Mouse (Mus musculus): Measurements from ENCODE around the gene Slc3a2. TPM values are rescaled to one million over a fixed set of nuclear protein-coding genes. Genes with fewer than 3 reads are reported as not detected.

Gene Slc3a2
- polyA plus RNA-seq, 1 experiment: 207 TPM

DNA sequence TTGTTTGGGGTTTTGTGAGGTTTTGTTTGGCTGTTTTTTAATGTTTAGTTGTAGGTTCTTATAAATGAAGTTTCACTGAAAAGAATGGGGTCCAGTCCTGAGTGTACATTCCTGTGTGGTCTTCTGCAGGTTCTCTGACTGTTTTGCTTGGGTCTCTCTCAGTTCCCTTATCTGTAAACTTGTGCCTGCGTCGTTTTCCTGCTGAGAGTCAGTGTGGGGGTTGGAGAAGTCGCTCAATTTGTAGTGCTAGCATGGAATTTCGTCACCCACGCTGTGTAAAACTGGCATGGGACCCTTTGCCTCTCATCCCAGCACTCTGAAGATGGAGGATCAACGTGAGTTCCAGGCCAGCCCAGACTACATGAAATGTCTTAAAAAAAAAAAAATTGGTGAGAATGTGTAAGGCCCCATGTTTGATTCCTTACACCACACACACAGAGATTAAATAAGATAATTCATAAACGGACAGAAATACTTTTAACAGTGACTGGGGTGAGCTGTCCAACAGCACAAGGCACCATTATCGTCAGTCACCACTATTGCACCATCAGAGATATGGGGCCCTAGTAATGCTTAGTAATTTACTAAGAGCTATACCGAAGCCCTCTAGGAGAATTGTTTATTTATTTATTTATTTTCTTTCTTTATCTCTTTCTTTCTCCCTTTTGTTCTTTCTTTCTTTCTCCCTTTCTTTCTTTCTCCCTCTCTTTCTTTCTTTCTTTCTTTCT lies 49.7 kb downstream of the Slc3a2 start:
- Histone ChIP-seq H3K79me3 (ENCODE audit: low read depth) (no peaks in the 10 kb centered on the region), H3K79me2 (ENCODE audit: control insufficient read depth, insufficient read depth) (no peaks in the 10 kb centered on the region), H3ac (ENCODE audit: control insufficient read depth, insufficient read length, low read depth) (no peak overlapping the region), H3K4me3 (ENCODE audit: insufficient read depth, poor library complexity, severe bottlenecking) (no peak overlapping the region), H3K27me3 (ENCODE audit: control insufficient read depth, insufficient read depth, insufficient read length) (peaks cover 32% of the 10 kb centered on the region), H3K36me3 (ENCODE audit: control insufficient read depth, insufficient read depth) (no peaks in the 10 kb centered on the region)
- TF ChIP-seq USF1 (IDR thresholded peaks at IDR 0.05; ENCODE audit: low read depth) (no peak), CEBPB (IDR thresholded peaks at IDR 0.05; ENCODE audit: low read depth) (no peak), MAX (IDR thresholded peaks at IDR 0.05) (no peak), MYOD1 (IDR thresholded peaks at IDR 0.05; ENCODE audit: control insufficient read depth, insufficient read length, low read depth) (no peak), MYOG (IDR thresholded peaks at IDR 0.05; ENCODE audit: control insufficient read depth, extremely low read depth, insufficient read length) (no peak), FOSL1 (IDR thresholded peaks at IDR 0.05; ENCODE audit: insufficient read depth, low read length, poor library complexity, severe bottlenecking) (no peak), CTCF (IDR thresholded peaks at IDR 0.05; ENCODE audit: control insufficient read depth, insufficient read depth, insufficient read length) (no peak)

DNA sequence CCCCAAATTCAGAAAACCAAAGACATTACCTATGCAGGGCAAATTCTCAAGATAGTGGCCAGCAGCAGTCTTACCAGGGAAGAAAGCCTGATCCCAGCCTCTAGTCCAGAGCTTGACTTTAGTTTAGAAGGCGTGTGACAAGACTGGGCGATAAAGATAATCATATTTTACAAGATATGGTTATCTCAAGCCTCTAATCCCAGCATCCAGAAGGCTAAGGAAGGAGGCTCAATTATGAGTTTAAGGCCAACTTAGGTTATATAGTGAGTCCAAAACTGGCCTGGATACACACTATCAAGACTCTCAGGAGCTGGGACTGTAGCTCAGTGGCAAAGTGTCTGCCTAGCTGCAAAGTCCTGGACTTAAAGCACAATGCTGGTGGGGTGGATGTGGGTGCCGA lies 50.3 kb downstream of the Slc3a2 start:
- no peaks in the 10 kb centered on the region for H3K36me3 ChIP-seq (ENCODE audit: control insufficient read depth, insufficient read depth)
- H3K79me3 ChIP-seq (ENCODE audit: low read depth): no peaks in the 10 kb centered on the region
- TF ChIP-seq FOSL1 (IDR thresholded peaks at IDR 0.05; ENCODE audit: insufficient read depth, low read length, poor library complexity, severe bottlenecking) (no peak), MYOD1 (IDR thresholded peaks at IDR 0.05; ENCODE audit: control insufficient read depth, insufficient read length, low read depth) (no peak), MYOG (IDR thresholded peaks at IDR 0.05; ENCODE audit: control insufficient read depth, extremely low read depth, insufficient read length) (no peak), MAX (IDR thresholded peaks at IDR 0.05) (no peak), USF1 (IDR thresholded peaks at IDR 0.05; ENCODE audit: low read depth) (no peak), CEBPB (IDR thresholded peaks at IDR 0.05; ENCODE audit: low read depth) (no peak), CTCF (IDR thresholded peaks at IDR 0.05; ENCODE audit: control insufficient read depth, insufficient read depth, insufficient read length) (no peak)
- H3K79me2 ChIP-seq (ENCODE audit: control insufficient read depth, insufficient read depth): no peaks in the 10 kb centered on the region
- no peak overlapping the region for H3K4me3 ChIP-seq (ENCODE audit: insufficient read depth, poor library complexity, severe bottlenecking)
- H3ac ChIP-seq (ENCODE audit: control insufficient read depth, insufficient read length, low read depth): no peak overlapping the region
- H3K27me3 ChIP-seq (ENCODE audit: control insufficient read depth, insufficient read depth, insufficient read length): peaks cover 26% of the 10 kb centered on the region

DNA sequence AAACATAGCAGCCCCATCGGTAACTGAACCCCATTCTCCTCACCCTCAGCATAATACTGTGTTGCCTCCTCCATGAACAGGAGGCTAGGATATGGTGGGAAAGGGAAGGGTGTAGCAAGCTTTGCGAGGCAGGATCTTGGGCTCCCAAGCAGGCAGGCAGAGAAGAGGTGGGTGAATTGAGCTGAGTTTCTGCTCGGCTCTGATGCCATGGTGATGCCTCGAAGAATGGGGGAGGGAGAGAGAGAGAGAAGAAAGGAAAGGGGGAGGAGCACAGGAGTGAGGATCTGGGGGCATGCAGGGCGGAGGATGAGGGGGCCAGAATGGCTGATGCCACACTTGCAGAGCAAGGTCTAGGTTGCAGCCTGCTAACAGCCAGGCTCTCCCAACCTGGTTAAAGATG lies 57.4 kb downstream of the Slc3a2 start:
- Histone ChIP-seq H3K27me3 (ENCODE audit: control insufficient read depth, insufficient read depth, insufficient read length) (peaks cover 44% of the 10 kb centered on the region), H3K79me3 (ENCODE audit: low read depth) (no peaks in the 10 kb centered on the region), H3K4me3 (ENCODE audit: insufficient read depth, poor library complexity, severe bottlenecking) (no peak overlapping the region), H3K79me2 (ENCODE audit: control insufficient read depth, insufficient read depth) (no peaks in the 10 kb centered on the region), H3K36me3 (ENCODE audit: control insufficient read depth, insufficient read depth) (no peaks in the 10 kb centered on the region), H3ac (ENCODE audit: control insufficient read depth, insufficient read length, low read depth) (no peak overlapping the region)
- TF ChIP-seq FOSL1 (IDR thresholded peaks at IDR 0.05; ENCODE audit: insufficient read depth, low read length, poor library complexity, severe bottlenecking) (no peak), CTCF (IDR thresholded peaks at IDR 0.05; ENCODE audit: control insufficient read depth, insufficient read depth, insufficient read length) (no peak), MYOG (IDR thresholded peaks at IDR 0.05; ENCODE audit: control insufficient read depth, extremely low read depth, insufficient read length) (no peak), MAX (IDR thresholded peaks at IDR 0.05) (no peak), CEBPB (IDR thresholded peaks at IDR 0.05; ENCODE audit: low read depth) (no peak), USF1 (IDR thresholded peaks at IDR 0.05; ENCODE audit: low read depth) (no peak), MYOD1 (IDR thresholded peaks at IDR 0.05; ENCODE audit: control insufficient read depth, insufficient read length, low read depth) (no peak)

DNA sequence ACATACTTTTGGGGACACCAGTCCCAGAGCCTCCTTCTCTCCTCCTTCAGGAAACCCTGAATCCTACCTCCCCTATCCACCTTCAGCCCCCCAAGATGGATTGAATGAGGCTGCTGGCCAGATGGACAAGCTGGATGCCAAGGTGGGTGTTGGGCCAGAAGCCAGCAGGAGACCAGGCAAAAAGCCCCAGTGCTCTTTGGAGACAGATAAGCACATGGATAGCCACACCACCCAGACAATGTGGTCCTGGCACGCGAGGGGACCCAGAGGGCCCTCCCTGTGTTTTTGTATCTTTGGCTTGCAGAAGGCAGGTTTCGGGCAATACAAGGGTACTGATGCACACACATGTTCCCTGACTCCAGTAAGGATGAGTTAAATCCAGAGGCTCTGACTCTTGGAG lies 58.3 kb downstream of the Slc3a2 start:
- Histone ChIP-seq H3K36me3 (ENCODE audit: control insufficient read depth, insufficient read depth) (no peaks in the 10 kb centered on the region), H3K27me3 (ENCODE audit: control insufficient read depth, insufficient read depth, insufficient read length) (peaks cover 45% of the 10 kb centered on the region), H3K79me2 (ENCODE audit: control insufficient read depth, insufficient read depth) (no peaks in the 10 kb centered on the region), H3K79me3 (ENCODE audit: low read depth) (no peaks in the 10 kb centered on the region), H3ac (ENCODE audit: control insufficient read depth, insufficient read length, low read depth) (no peak overlapping the region), H3K4me3 (ENCODE audit: insufficient read depth, poor library complexity, severe bottlenecking) (no peak overlapping the region)
- TF ChIP-seq FOSL1 (IDR thresholded peaks at IDR 0.05; ENCODE audit: insufficient read depth, low read length, poor library complexity, severe bottlenecking): no peak
- TF ChIP-seq MYOG (IDR thresholded peaks at IDR 0.05; ENCODE audit: control insufficient read depth, extremely low read depth, insufficient read length): no peak

DNA sequence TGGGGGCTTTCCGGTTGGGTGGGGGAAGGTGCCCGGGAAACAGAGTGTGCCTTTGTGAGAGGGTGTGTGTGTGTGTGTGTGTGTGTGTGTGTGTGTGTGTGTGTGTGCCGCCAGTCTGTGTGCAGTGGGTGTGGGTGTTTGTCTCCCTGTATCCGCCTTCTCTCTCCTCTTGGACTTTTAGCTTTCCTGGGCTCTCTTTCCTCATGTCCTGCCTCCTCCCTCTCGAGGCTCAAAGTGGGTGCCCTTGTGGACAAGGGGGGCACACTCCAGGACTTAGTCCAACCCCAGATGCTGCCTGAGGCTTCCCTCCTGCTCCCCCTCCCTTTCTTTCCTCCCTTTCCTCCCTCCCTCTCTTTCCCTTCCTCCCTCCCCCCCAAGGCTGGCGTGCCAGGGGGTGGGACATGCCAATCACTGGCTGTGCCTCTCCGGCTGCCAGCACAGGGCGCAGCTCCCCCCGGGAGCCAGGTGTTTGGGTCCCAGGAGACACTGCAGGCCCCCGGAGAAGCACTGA lies 59.2 kb downstream of the Slc3a2 start:
- TF ChIP-seq USF1 (IDR thresholded peaks at IDR 0.05; ENCODE audit: low read depth) (no peak), CEBPB (IDR thresholded peaks at IDR 0.05; ENCODE audit: low read depth) (no peak), MAX (IDR thresholded peaks at IDR 0.05) (no peak), FOSL1 (IDR thresholded peaks at IDR 0.05; ENCODE audit: insufficient read depth, low read length, poor library complexity, severe bottlenecking) (no peak), CTCF (IDR thresholded peaks at IDR 0.05; ENCODE audit: control insufficient read depth, insufficient read depth, insufficient read length) (no peak), MYOG (IDR thresholded peaks at IDR 0.05; ENCODE audit: control insufficient read depth, extremely low read depth, insufficient read length) (no peak), MYOD1 (IDR thresholded peaks at IDR 0.05; ENCODE audit: control insufficient read depth, insufficient read length, low read depth) (no peak)
- H3K36me3 ChIP-seq (ENCODE audit: control insufficient read depth, insufficient read depth): no peaks in the 10 kb centered on the region
- no peaks in the 10 kb centered on the region for H3K79me2 ChIP-seq (ENCODE audit: control insufficient read depth, insufficient read depth)
- H3K4me3 ChIP-seq (ENCODE audit: insufficient read depth, poor library complexity, severe bottlenecking): no peak overlapping the region
- H3ac ChIP-seq (ENCODE audit: control insufficient read depth, insufficient read length, low read depth): no peak overlapping the region
- no peaks in the 10 kb centered on the region for H3K79me3 ChIP-seq (ENCODE audit: low read depth)
- peaks cover 48% of the 10 kb centered on the region for H3K27me3 ChIP-seq (ENCODE audit: control insufficient read depth, insufficient read depth, insufficient read length)
